Mouse (Mus musculus): ENCODE results near the gene Ctnna2. TPM values are rescaled to one million over a fixed set of nuclear protein-coding genes. Genes with fewer than 3 reads are reported as not detected.

Ctnna2 gene
- polyA plus RNA-seq, 1 experiment from 2014 or later, result 4.9 TPM

DNA sequence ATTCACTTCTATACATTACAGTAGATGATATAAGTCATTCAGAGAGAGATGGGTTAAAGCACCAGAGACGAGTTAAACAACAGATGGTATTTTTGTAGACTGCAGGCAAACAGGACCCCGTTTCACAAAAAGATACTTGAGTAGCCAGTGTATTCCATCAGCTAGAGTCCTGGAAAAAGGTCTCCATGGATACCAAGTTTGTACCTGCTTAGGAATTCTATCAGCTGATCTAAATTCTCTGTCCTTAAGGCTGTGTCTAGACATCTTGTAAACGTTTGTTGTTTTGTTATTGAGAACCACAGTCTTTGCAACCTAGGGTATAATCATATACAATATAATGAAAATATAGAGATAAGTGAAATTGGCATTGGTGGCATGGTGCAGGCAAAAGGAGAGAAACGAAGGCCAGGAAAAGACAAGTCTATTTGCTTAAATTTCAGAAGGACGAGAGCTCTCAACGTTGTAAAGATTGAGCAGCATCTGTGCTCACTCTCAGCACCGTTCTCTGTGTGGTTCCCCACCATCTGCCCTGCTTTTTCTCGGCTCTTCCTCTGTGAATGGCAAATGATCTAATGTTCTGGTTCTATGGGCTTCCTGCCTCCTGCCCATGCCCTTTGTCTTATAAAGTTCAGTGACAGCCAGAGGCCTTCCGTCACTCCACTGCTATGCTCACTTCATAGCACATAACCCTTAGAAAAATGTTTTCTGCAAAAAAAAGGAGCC is 621.6 kb downstream of the Ctnna2 start:
- ATAC-seq (ENCODE audit: insufficient number of reproducible peaks, low FRiP score, low TSS enrichment, low read depth), result no peak
- H3K9ac ChIP-seq, result no peak overlapping the region
- no peaks in the 10 kb centered on the region for H3K4me1 ChIP-seq
- no peak overlapping the region for H3K4me2 ChIP-seq (replicated peaks)
- WGBS, result 67% methylated on average over 9 of the region's 9 CpGs
- no peaks in the 10 kb centered on the region for H3K9me3 ChIP-seq (replicated peaks)
- H3K27ac ChIP-seq (replicated peaks), result no peak overlapping the region
- no peak overlapping the region for H3K4me3 ChIP-seq (replicated peaks)
- H3K36me3 ChIP-seq, result no peaks in the 10 kb centered on the region
- no peaks in the 10 kb centered on the region for H3K27me3 ChIP-seq

DNA sequence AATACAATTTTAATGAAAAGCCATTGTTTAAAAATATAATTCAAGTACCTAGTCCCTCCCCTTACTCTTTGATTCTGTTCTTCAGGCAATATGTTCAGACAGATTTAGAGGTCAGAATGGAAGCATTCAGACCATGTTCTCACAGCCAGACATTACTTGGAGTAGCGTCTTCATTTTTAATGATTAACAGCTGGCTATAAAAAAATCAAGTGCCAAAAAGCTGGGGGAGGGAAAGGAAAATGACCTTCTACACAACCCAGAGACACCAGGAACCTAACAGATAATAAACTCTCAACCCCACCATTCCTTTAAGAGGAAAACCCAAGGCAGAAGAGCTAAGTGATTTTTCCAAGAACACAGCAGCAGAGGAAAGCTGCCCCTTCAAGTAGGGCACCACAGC is 624.7 kb downstream of the Ctnna2 start:
- H3K9me3 ChIP-seq (replicated peaks), result no peaks in the 10 kb centered on the region
- no peak overlapping the region for H3K4me2 ChIP-seq (replicated peaks)
- H3K4me3 ChIP-seq (replicated peaks), result no peak overlapping the region
- no peak for ATAC-seq (ENCODE audit: insufficient number of reproducible peaks, low FRiP score, low TSS enrichment, low read depth)
- H3K27ac ChIP-seq (replicated peaks), result no peak overlapping the region
- 30% methylated on average over 1 of the region's 1 CpGs for WGBS
- H3K9ac ChIP-seq, result no peak overlapping the region
- H3K36me3 ChIP-seq, result no peaks in the 10 kb centered on the region
- no peaks in the 10 kb centered on the region for H3K27me3 ChIP-seq
- H3K4me1 ChIP-seq, result no peaks in the 10 kb centered on the region

DNA sequence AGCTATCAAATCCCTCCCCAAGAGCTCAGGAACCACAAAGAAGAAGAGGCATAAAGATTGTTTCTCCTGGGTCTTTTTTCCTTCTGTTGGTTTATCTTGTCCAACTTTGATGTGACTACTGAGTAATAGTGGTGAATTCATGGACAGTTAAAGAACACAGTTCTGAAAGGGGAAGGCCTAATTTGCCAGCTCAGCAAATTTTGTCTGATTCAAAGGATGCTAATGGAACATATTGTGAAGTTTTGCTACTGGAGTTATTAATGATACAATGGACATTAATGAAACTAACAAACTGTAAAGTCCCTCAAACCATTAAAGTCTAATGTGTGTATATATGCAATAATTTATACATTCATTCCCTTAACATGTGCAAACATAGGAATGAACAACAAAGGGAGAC is 635.7 kb downstream of the Ctnna2 start:
- ATAC-seq (ENCODE audit: insufficient number of reproducible peaks, low FRiP score, low TSS enrichment, low read depth), result no peak
- Histone ChIP-seq H3K27ac (replicated peaks) (no peak overlapping the region), H3K4me2 (replicated peaks) (no peak overlapping the region), H3K9me3 (replicated peaks) (no peaks in the 10 kb centered on the region), H3K36me3 (no peaks in the 10 kb centered on the region), H3K4me3 (replicated peaks) (no peak overlapping the region), H3K27me3 (no peaks in the 10 kb centered on the region), H3K9ac (no peak overlapping the region), H3K4me1 (0 out of 2 replicates have a peak, but pooled peaks cover 3% of the 10 kb centered on the region)

DNA sequence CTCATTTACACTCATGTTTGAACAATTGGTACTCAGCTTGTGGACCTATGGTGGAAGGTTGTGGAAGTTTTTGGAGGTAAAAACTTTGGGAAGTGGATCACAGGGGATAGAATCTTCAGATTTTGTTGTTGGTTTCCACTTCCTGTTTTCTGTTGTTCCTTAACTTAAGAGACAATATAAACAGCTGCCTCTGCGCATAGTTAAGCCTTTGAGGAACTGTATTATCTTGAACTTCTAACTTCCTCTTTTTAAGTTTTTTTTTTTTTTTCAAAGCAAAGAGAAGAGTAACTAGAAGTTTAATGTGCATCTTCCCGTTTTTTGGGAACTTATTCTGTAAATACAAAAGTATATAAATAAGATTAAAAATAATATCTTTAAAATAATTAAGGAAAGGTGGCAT is 644.0 kb downstream of the Ctnna2 start:
- ATAC-seq (ENCODE audit: insufficient number of reproducible peaks, low FRiP score, low TSS enrichment, low read depth), result no peak
- Histone ChIP-seq H3K27ac (replicated peaks) (no peak overlapping the region), H3K9ac (no peak overlapping the region), H3K27me3 (no peaks in the 10 kb centered on the region), H3K4me2 (replicated peaks) (no peak overlapping the region), H3K9me3 (replicated peaks) (no peaks in the 10 kb centered on the region), H3K4me1 (no peaks in the 10 kb centered on the region), H3K4me3 (replicated peaks) (no peak overlapping the region), H3K36me3 (no peaks in the 10 kb centered on the region)
- WGBS, result 79% methylated on average over 2 of the region's 2 CpGs

DNA sequence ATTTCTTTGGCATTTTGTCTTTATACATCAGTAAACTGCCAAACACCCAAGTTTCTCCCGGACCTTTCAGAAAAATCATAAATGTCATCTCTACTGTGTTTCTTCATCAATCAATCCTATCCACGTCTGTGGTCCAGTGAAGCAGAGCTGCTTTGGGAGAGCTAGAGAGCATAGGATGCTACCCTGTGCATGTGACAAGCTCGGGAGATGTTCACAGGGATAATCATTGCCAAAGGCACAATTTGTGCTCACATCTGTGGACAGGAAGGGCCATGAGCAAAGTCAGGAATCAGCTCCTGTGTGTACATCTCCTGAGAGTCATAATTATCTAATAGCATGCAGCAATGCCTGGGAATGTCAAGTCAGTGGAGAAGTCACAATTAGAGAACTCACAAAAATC is 654.8 kb downstream of the Ctnna2 start:
- no peaks in the 10 kb centered on the region for H3K36me3 ChIP-seq
- H3K9me3 ChIP-seq (replicated peaks), result no peaks in the 10 kb centered on the region
- ATAC-seq (ENCODE audit: insufficient number of reproducible peaks, low FRiP score, low TSS enrichment, low read depth), result no peak
- no peaks in the 10 kb centered on the region for H3K4me1 ChIP-seq
- H3K4me2 ChIP-seq (replicated peaks), result no peak overlapping the region
- no peak overlapping the region for H3K27ac ChIP-seq (replicated peaks)
- 57% methylated on average over 3 of the region's 3 CpGs for WGBS
- no peak overlapping the region for H3K4me3 ChIP-seq (replicated peaks)
- no peaks in the 10 kb centered on the region for H3K27me3 ChIP-seq
- no peak overlapping the region for H3K9ac ChIP-seq

DNA sequence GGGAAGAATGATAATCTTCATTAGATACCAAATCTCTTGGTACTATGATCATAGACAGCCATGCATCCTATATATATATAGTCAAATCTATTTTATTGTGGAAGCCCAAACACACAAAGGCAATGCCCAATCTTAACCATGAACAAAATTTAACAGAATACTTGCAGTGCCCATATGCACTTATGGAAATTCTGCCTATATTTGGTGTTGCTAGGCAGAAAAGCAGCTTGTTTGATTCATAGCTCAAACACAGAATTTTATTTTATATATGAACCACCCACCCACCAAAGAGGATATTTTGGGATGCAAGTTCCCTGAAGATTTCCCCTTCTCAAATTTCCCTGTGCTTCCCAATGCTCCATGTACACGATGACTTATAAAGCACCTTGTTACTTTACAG is 655.2 kb downstream of the Ctnna2 start:
- no peak overlapping the region for H3K9ac ChIP-seq
- no peak for ATAC-seq (ENCODE audit: insufficient number of reproducible peaks, low FRiP score, low TSS enrichment, low read depth)
- H3K27ac ChIP-seq (replicated peaks), result no peak overlapping the region
- H3K4me1 ChIP-seq, result no peaks in the 10 kb centered on the region
- no peak overlapping the region for H3K4me2 ChIP-seq (replicated peaks)
- no peak overlapping the region for H3K4me3 ChIP-seq (replicated peaks)
- 77% methylated on average over 1 of the region's 1 CpGs for WGBS
- no peaks in the 10 kb centered on the region for H3K9me3 ChIP-seq (replicated peaks)
- no peaks in the 10 kb centered on the region for H3K27me3 ChIP-seq
- H3K36me3 ChIP-seq, result no peaks in the 10 kb centered on the region

DNA sequence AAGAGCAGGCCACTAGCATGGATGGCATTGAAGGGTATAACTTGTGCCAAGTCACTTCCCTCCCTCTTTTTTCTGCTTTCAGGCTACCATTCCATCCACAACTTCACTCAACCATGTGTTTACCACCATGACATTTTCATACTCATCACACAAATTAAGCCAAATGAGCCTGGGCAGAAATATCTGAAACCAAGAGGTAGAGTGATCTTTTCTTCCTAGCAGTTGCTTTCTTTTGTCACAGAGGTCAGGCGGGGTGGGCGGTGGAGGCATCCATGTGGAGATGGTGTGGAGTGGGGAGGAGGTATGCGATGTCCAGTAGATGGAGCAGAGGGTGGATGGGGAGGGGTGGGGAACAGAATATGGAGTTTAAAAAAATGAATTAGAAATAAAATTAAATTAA is 672.7 kb downstream of the Ctnna2 start:
- ATAC-seq (ENCODE audit: insufficient number of reproducible peaks, low FRiP score, low TSS enrichment, low read depth), result no peak
- no peak overlapping the region for H3K4me2 ChIP-seq (replicated peaks)
- no peak overlapping the region for H3K9ac ChIP-seq
- no peak overlapping the region for H3K4me3 ChIP-seq (replicated peaks)
- no peaks in the 10 kb centered on the region for H3K9me3 ChIP-seq (replicated peaks)
- no peak overlapping the region for H3K27ac ChIP-seq (replicated peaks)
- H3K27me3 ChIP-seq, result no peaks in the 10 kb centered on the region
- H3K36me3 ChIP-seq, result no peaks in the 10 kb centered on the region
- WGBS, result 92% methylated on average over 3 of the region's 3 CpGs
- H3K4me1 ChIP-seq, result no peaks in the 10 kb centered on the region

DNA sequence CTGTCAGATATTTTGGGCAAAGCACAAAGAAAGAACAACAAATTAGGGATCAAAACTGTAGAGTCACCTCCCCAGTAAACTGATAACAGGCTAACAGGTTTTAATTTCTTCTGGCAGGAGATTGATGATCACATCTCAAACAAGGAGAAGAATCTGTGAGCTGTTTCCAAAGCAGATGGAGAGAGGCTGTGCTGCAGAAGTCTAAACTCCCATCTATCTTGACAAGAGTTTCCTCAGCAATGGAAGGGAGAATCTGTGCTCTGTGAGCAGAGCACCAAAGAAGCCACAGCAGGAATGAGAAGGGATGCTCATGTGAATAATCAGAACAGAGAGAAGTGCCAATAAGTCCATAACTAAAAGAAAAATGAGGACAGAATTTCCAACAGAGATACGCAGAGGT is 678.2 kb downstream of the Ctnna2 start:
- 79% methylated on average over 1 of the region's 1 CpGs for WGBS
- Histone ChIP-seq H3K4me1 (no peaks in the 10 kb centered on the region), H3K9ac (no peak overlapping the region), H3K27ac (replicated peaks) (no peak overlapping the region), H3K4me3 (replicated peaks) (no peak overlapping the region), H3K27me3 (no peaks in the 10 kb centered on the region), H3K36me3 (no peaks in the 10 kb centered on the region), H3K4me2 (replicated peaks) (no peak overlapping the region), H3K9me3 (replicated peaks) (no peaks in the 10 kb centered on the region)
- no peak for ATAC-seq (ENCODE audit: insufficient number of reproducible peaks, low FRiP score, low TSS enrichment, low read depth)

DNA sequence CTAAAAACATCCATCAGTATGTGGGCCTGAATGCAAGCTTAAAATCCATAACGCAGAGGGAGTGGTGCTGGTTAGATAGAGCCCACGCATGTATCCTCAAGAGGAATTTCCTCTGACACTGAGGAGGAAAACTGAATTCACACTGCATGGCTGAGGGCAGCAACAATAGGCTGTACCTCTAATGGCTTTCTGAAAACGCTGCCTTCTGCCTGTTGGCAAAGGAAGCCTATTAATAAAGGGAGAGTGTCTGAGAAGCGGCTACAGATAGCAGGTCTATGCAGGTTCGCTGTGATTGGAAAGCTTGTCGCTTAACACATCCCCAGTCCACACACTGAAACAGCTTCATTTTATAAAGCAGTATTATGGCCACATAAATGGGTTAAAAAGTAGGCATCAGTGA is 688.1 kb downstream of the Ctnna2 start:
- H3K27ac ChIP-seq (replicated peaks), result no peak overlapping the region
- H3K9ac ChIP-seq, result no peak overlapping the region
- no peak overlapping the region for H3K4me2 ChIP-seq (replicated peaks)
- H3K27me3 ChIP-seq, result no peaks in the 10 kb centered on the region
- no peaks in the 10 kb centered on the region for H3K36me3 ChIP-seq
- ATAC-seq (ENCODE audit: insufficient number of reproducible peaks, low FRiP score, low TSS enrichment, low read depth), result no peak
- H3K4me3 ChIP-seq (replicated peaks), result no peak overlapping the region
- no peaks in the 10 kb centered on the region for H3K4me1 ChIP-seq
- no peaks in the 10 kb centered on the region for H3K9me3 ChIP-seq (replicated peaks)
- WGBS, result 68% methylated on average over 6 of the region's 6 CpGs

DNA sequence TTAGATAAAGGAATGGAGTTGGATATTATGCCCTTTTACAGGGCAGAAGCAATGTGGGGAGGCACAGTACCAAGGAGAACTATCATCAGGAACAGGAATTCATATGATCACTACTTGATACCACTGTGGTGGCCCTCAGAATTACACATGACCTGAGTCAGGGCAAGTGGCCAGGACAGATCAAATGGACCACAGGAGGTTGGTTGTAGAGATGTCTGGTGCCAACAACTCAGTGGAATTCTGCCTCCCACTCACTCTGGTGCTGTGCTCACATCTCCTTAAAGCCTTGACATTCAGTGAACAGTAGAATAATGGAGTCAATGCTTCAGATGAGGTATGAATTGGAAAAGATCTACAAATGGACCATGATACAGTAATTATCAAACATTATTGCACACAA is 691.1 kb downstream of the Ctnna2 start:
- no peak overlapping the region for H3K4me2 ChIP-seq (replicated peaks)
- H3K27me3 ChIP-seq, result no peaks in the 10 kb centered on the region
- no peaks in the 10 kb centered on the region for H3K9me3 ChIP-seq (replicated peaks)
- H3K4me3 ChIP-seq (replicated peaks), result no peak overlapping the region
- no peaks in the 10 kb centered on the region for H3K36me3 ChIP-seq
- H3K4me1 ChIP-seq, result no peaks in the 10 kb centered on the region
- no peak for ATAC-seq (ENCODE audit: insufficient number of reproducible peaks, low FRiP score, low TSS enrichment, low read depth)
- no peak overlapping the region for H3K9ac ChIP-seq
- H3K27ac ChIP-seq (replicated peaks), result no peak overlapping the region

DNA sequence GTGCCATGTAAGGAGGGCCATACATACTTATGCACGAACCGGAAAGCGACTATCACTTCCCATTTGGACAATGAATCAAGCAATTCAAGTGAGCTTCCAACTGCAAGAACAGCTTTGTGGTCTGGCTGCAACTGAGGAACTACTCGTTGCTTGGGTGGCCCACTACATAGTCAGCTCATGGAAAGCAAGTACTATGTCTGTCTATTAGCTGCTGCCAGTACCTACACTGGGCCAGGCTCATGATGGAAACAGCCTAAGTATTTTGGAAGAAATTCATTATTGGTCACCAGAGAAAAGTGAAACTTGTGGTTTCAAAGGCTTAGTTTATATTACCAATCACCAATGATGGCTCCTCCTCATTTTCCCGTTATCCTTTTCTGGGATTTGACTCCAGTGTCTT is 693.2 kb downstream of the Ctnna2 start:
- H3K27me3 ChIP-seq, result no peaks in the 10 kb centered on the region
- H3K9ac ChIP-seq, result no peak overlapping the region
- no peak overlapping the region for H3K27ac ChIP-seq (replicated peaks)
- no peaks in the 10 kb centered on the region for H3K4me1 ChIP-seq
- no peak overlapping the region for H3K4me3 ChIP-seq (replicated peaks)
- H3K36me3 ChIP-seq, result no peaks in the 10 kb centered on the region
- 81% methylated on average over 5 of the region's 5 CpGs for WGBS
- H3K4me2 ChIP-seq (replicated peaks), result no peak overlapping the region
- no peaks in the 10 kb centered on the region for H3K9me3 ChIP-seq (replicated peaks)
- ATAC-seq (ENCODE audit: insufficient number of reproducible peaks, low FRiP score, low TSS enrichment, low read depth), result no peak

DNA sequence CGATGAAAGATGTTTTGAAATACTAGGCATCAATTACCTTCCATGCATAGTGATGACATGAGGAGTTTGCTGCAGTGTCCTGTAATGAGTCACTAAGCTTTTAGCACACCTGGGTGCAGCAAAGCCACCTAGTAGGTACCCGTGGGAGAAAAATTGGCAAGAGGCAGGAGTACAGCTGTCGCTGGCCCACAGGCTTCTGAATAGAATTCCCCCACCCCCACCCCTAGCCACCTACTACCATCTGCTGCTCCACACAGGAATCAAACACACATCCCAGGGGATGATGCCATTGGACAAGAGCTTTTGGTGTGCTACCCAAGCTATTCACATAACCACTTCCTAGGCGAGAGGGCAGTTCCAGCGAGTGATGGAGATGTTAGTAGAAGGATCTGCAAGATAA is 700.7 kb downstream of the Ctnna2 start:
- ATAC-seq (ENCODE audit: insufficient number of reproducible peaks, low FRiP score, low TSS enrichment, low read depth), result no peak
- WGBS, result 88% methylated on average over 5 of the region's 5 CpGs
- no peak overlapping the region for H3K9ac ChIP-seq

More for the DNA sequence above, 700.7 kb downstream of the Ctnna2 start:
- H3K9me3 ChIP-seq (replicated peaks), result no peaks in the 10 kb centered on the region
- no peaks in the 10 kb centered on the region for H3K36me3 ChIP-seq
- H3K4me1 ChIP-seq, result no peaks in the 10 kb centered on the region
- no peak overlapping the region for H3K4me3 ChIP-seq (replicated peaks)
- no peaks in the 10 kb centered on the region for H3K27me3 ChIP-seq
- no peak overlapping the region for H3K4me2 ChIP-seq (replicated peaks)
- no peak overlapping the region for H3K27ac ChIP-seq (replicated peaks)

Measured in embryonic facial prominence, embryonic 15.5 days (tissue).